Mouse (Mus musculus) frontal cortex, postnatal 14 days (tissue): ENCODE results near the gene Pdcd1.
"Not testable (repeated sequence)": the region's sequence is repeated elsewhere in the genome, so short reads cannot be mapped to it uniquely, and the experiment has no call there.

ENCODE experiments used
- DNase-seq, 2 experiments: peaks; one replicate each; pipeline ENCODE4 v3.0.0; 2022; ENCODE audit warnings: low spot score in 2 of 2

Gene Pdcd1

GRCm38 (mm10) chr1:94028741-94029140 is 23.6 kb downstream of the Pdcd1 start:
- DNase-seq: no peak

- DNase-seq: no peak
These were observed 24.7 kb downstream of the Pdcd1 start for GRCm38 (mm10) chr1:94027506-94028108.

GRCm38 (mm10) chr1:94020151-94020550 is 32.2 kb downstream of the Pdcd1 start, which contains the start of gene Neu4:
Gene Neu4, plus strand, starts transcription at chr1:94020451.
- DNase-seq: no peak

DNA sequence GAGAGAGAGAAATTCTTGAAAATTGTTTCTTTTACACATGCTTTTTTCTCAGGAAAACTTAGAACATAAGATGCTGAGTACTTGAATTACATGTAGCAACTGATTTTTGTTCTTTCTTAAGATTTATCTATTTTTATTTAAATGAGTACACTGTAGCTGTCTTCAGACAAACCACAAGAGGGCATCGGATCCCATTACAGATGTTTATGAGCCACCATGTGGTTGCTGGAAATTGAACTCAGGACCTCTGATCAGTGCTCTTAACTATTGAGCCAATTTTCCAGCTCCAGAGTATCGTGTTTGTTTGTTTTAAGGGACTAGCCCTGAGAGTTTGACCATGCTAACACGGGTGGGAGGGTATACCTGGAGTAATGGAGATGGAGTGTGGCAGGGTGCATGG is 40.7 kb downstream of the Pdcd1 start:
- DNase-seq: no peak

DNA sequence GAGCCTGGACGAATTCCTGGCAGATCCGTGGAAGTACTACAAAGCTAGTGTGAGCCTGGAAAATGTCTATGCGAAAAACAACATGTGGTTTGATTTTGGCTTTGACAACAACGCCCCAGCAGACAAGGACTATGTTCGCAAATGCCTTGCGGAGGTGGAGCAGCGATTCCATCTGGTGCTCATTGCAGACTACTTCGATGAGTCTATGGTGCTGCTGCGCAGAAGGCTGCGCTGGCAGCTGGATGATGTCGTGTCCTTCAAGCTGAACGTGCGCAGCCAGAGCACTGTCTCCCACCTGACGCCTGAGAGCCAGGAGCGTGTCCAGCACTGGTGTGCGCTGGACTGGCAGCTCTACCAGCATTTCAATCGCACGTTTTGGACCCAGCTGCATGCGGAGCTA is 43.5 kb downstream of the Pdcd1 start:
- peak; percentile 51 to 72 for DNase-seq

DNA sequence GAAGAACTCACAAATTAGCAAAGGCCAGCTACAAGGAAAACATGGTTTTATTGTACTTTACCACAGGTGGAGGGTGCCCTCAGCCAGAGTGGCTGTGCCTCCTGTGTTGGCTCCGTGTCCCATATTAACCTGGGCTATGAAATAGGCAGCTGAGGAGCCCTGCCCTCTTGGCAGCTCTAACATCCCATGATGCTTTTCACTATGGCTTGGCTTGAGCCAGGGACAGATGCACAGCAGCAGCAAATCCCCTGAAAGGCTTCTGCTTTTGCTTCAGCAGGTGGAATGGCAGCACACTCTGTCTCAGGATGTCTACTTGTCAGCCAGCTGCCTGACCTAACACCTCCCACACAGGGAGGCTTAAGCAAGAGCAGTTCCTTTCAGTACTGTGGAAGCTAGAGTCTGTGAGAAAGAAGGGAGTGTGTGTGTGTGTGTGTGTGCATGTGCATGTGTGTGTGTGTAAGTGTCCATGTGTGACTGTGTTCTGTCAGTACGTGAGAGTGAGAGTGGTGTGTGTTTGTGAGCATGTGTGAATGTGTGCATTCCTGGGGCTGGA is 46.3 kb downstream of the Pdcd1 start:
- not testable (repeated sequence) for DNase-seq

DNA sequence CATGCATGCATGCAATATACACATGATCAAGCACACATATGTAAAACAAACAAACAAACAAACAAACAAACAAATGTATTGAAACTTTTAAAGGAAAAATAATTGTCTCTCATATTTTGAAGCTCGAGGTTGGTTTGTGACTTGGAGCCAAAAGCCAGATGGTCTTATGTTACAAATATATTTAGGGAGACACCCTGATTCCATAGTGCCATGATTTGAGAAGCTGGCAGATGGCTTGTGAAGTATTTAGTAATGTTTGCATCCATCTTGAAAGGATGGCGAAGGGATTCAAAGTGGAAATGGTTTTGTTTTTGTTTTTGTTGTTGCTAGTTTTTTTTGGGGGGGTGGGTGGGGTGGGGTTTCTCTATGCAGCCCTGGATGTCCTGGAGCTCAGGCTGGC is 51.3 kb downstream of the Pdcd1 start:
- DNase-seq: no peak

- not testable (repeated sequence) for DNase-seq
These were observed 60.9 kb downstream of the Pdcd1 start for GRCm38 (mm10) chr1:93991491-93991890.

DNA sequence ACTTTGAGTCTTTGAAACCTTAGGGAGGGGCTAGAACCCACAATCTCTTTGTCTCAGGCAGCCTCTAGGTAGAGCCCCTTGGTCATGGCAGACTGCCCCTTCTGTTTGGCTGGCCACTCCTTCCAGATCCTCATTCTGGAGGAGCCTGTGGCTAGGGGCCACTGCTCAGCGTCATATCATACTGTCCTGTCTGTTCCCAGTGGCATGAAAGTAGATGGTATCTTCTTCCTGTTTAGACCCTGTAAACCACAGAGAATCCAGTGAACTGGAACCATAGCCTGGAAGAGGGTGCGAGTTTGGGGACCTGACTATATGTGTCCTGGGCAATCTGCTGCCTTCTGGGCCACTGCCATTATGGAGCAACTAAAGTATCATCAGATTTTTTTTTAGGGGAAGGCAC is 61.3 kb downstream of the Pdcd1 start:
- DNase-seq: not testable (repeated sequence)

- not testable (repeated sequence) for DNase-seq
These were observed 62.1 kb downstream of the Pdcd1 start, which contains the start of gene Gal3st2c for GRCm38 (mm10) chr1:93990209-93990608. Gene Gal3st2c, plus strand, starts transcription at chr1:93990509.

- no peak for DNase-seq
These were observed 63.6 kb downstream of the Pdcd1 start for GRCm38 (mm10) chr1:93988786-93989185.
